Mouse (Mus musculus): ENCODE results near the gene Nupl1. TPM values are rescaled to one million over a fixed set of nuclear protein-coding genes. Genes with fewer than 3 reads are reported as not detected.

Nupl1 gene
- polyA plus RNA-seq, 1 experiment from 2014 or later, result not detected

- ATAC-seq (replicated peaks; ENCODE audit: low FRiP score, low read depth), result no peak
- no peak overlapping the region for H3K9ac ChIP-seq (ENCODE audit: low read depth, low read length)
Observed at GRCm38 (mm10) chr14:60138339-60138738, 112.9 kb downstream of the Nupl1 start.

GRCm38 (mm10) chr14:60137812-60138211, 113.4 kb downstream of the Nupl1 start:
- Histone ChIP-seq H3K4me2 (ENCODE audit: low read length) (no peak overlapping the region), H3K4me3 (replicated peaks; ENCODE audit: low read depth, low read length) (no peak overlapping the region), H3K36me3 (ENCODE audit: insufficient read depth, low read length) (no peaks in the 10 kb centered on the region), H3K27me3 (ENCODE audit: insufficient read depth, low read length) (no peaks in the 10 kb centered on the region; the same call in 1 of the 2 replicates), H3K4me1 (replicated peaks; ENCODE audit: insufficient read depth, low read length) (no peaks in the 10 kb centered on the region), H3K27ac (no peak overlapping the region), H3K9me3 (replicated peaks; ENCODE audit: low read length) (no peaks in the 10 kb centered on the region), H3K9ac (ENCODE audit: low read depth, low read length) (no peak overlapping the region)
- 61% methylated on average over 6 of the region's 6 CpGs for WGBS
- ATAC-seq (replicated peaks; ENCODE audit: low FRiP score, low read depth) (no peak), DNase-seq (ENCODE audit: low spot score) (no peak)
- TF ChIP-seq CTCF (IDR thresholded peaks at IDR 0.05; ENCODE audit: low read depth), result no peak

More at GRCm38 (mm10) chr14:60138339-60138738, 112.9 kb downstream of the Nupl1 start:
- Histone ChIP-seq H3K4me1 (replicated peaks; ENCODE audit: insufficient read depth, low read length) (no peaks in the 10 kb centered on the region), H3K9me3 (replicated peaks; ENCODE audit: low read length) (no peaks in the 10 kb centered on the region), H3K27me3 (ENCODE audit: insufficient read depth, low read length) (no peaks in the 10 kb centered on the region; the same call in 1 of the 2 replicates), H3K27ac (no peak overlapping the region), H3K4me2 (ENCODE audit: low read length) (no peak overlapping the region), H3K36me3 (ENCODE audit: insufficient read depth, low read length) (no peaks in the 10 kb centered on the region), H3K4me3 (replicated peaks; ENCODE audit: low read depth, low read length) (no peak overlapping the region)
- TF ChIP-seq CTCF (IDR thresholded peaks at IDR 0.05; ENCODE audit: low read depth), result peak; percentile 27; the same call in 1 of the 2 replicates
- WGBS, result 88% methylated on average over 3 of the region's 4 CpGs
- no peak for DNase-seq (ENCODE audit: low spot score)

- H3K36me3 ChIP-seq (ENCODE audit: insufficient read depth, low read length), result no peaks in the 10 kb centered on the region
- no peak overlapping the region for H3K9ac ChIP-seq (ENCODE audit: low read depth, low read length)
- H3K27me3 ChIP-seq (ENCODE audit: insufficient read depth, low read length), result no peaks in the 10 kb centered on the region; the same call in 1 of the 2 replicates
- H3K4me3 ChIP-seq (replicated peaks; ENCODE audit: low read depth, low read length), result no peak overlapping the region
- ATAC-seq (replicated peaks; ENCODE audit: low FRiP score, low read depth) (no peak), DNase-seq (ENCODE audit: low spot score) (no peak)
- H3K27ac ChIP-seq, result no peak overlapping the region
- no peak for TF ChIP-seq CTCF (IDR thresholded peaks at IDR 0.05; ENCODE audit: low read depth)
- H3K9me3 ChIP-seq (replicated peaks; ENCODE audit: low read length), result no peaks in the 10 kb centered on the region
- no peak overlapping the region for H3K4me2 ChIP-seq (ENCODE audit: low read length)
- 89% methylated on average over 4 of the region's 4 CpGs for WGBS
- H3K4me1 ChIP-seq (replicated peaks; ENCODE audit: insufficient read depth, low read length), result no peaks in the 10 kb centered on the region
Observed at GRCm38 (mm10) chr14:60135801-60136200, 115.4 kb downstream of the Nupl1 start.

- no peak overlapping the region for H3K9ac ChIP-seq (ENCODE audit: low read depth, low read length)
- no peaks in the 10 kb centered on the region for H3K36me3 ChIP-seq (ENCODE audit: insufficient read depth, low read length)
- WGBS, result 39% methylated on average over 9 of the region's 9 CpGs
- H3K4me1 ChIP-seq (replicated peaks; ENCODE audit: insufficient read depth, low read length), result no peaks in the 10 kb centered on the region
- ATAC-seq (replicated peaks; ENCODE audit: low FRiP score, low read depth) (no peak), DNase-seq (ENCODE audit: low spot score) (no peak)
- no peaks in the 10 kb centered on the region for H3K9me3 ChIP-seq (replicated peaks; ENCODE audit: low read length)
- H3K4me3 ChIP-seq (replicated peaks; ENCODE audit: low read depth, low read length), result no peak overlapping the region
- no peak overlapping the region for H3K4me2 ChIP-seq (ENCODE audit: low read length)
- H3K27ac ChIP-seq, result no peak overlapping the region
- no peaks in the 10 kb centered on the region; the same call in 1 of the 2 replicates for H3K27me3 ChIP-seq (ENCODE audit: insufficient read depth, low read length)
- TF ChIP-seq CTCF (IDR thresholded peaks at IDR 0.05; ENCODE audit: low read depth), result no peak
Observed at GRCm38 (mm10) chr14:60134720-60135119, 116.5 kb downstream of the Nupl1 start.

MicroRNAs encoded within 50 kb of the gene (microRNA counts, 519-probe panel; counts per million panel counts)
- microRNA mmu-miR-719, result 330 counts per million, percentile 68 among the panel's probes with 10 or more counts

Small RNAs within 50 kb of the gene (microRNA-seq; reads per million reads assigned to microRNA genes)
- not detected for gene Mir719

Other genes with a start within 250 kb of the Nupl1 start
- gene Atp8a2, start 54.3 kb downstream of the Nupl1 start, polyA plus RNA-seq (2015; fragmentation: Nextera tagmentation; extraction: Ambion mirVana), result 0.59 and 0.84 TPM in 2 replicates
- 32.6 and 33.4 TPM in 2 replicates for gene Gm49336, start 76 bp upstream of the Nupl1 start, polyA plus RNA-seq (2015; fragmentation: Nextera tagmentation; extraction: Ambion mirVana)
- gene Mtmr6, start 13.8 kb upstream of the Nupl1 start, polyA plus RNA-seq (2015; fragmentation: Nextera tagmentation; extraction: Ambion mirVana), result 31.3 and 32.2 TPM in 2 replicates
- 1.2 and 1.5 TPM in 2 replicates for gene Amer2, start 121.8 kb upstream of the Nupl1 start, polyA plus RNA-seq (2015; fragmentation: Nextera tagmentation; extraction: Ambion mirVana)